Mouse (Mus musculus) central nervous system, embryonic 14 days (tissue): ENCODE data around the gene Rab1a. TPM values are rescaled to one million over a fixed set of nuclear protein-coding genes. Genes with fewer than 3 reads are reported as not detected.

Source experiments
- polyA plus RNA-seq: library from polyadenylated mRNA; depleted of rRNA; stranded (reverse); fragments of >200 nt; gene quantifications from 2 replicates; pipeline ENCODE4 v1.2.3, GENCODE M21; 2012; rRNA removed

Gene Rab1a
- polyA plus RNA-seq, result 225 and 226 TPM in 2 replicates

GRCm38 (mm10) chr11:20200713-20201575 lies at the start of gene Rab1a:
Rab1a (plus strand) TSS chr11:20201432.

DNA sequence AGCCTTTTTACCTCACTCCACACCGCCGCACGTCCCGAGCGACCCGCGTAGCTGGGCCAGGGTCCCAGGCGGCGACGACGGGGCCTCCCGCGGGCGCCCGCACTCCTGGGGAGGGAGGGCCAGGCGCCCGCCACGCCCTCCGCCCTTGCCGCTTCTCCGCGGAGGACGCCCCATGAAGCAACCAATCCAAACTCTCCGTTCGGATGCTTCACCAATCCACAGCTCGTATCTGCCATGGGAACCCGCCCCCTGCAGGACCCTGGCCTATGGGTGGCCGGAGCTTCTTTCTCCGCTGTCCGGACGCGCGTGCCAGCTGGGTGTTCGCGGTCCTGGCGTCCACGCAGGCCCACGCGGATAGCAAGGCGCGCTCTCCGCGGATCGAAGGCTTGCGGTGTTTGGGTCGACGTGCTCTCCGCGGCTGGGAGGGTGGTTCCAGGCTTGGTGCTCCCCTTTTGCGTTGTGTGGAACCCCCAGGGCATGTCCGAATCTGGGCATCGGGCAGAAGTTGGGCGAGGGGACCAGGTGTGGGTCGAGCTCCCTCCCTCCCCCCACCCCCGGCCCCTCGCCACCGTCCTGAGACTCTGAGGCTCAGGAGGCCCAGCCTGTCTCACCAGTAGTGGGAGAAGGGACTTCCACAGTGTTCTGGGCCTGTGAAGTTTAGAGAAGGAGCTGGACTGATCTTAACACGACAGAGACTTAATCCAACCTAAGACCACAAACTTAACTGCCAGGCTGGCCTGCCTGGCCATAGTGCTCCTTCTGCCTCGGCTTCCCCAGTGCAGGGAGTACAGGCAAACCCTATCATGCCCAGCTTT lies 48.3 kb downstream of the Rab1a start, which contains the start of gene Cep68:
Cep68 (minus strand) TSS at position 134 of the 815 bp plus-strand sequence.

Other genes starting within 250 kb of the Rab1a start
- gene Actr2, start 88.5 kb upstream of the Rab1a start, polyA plus RNA-seq, result 97.6 and 104 TPM in 2 replicates
- 23.5 and 23.7 TPM in 2 replicates for gene Cep68, start 48.0 kb downstream of the Rab1a start, polyA plus RNA-seq
- gene Slc1a4, start 131.3 kb downstream of the Rab1a start, polyA plus RNA-seq, result 24.6 and 25.9 TPM in 2 replicates